Mouse (Mus musculus) ES-CJ7 (cell line): ENCODE results near the gene Ube2e3.

Experiments used
- DNase-seq: peaks from one replicate; pipeline ENCODE4 v3.0.0; 2011; ENCODE audit warnings: low read depth, low spot score

Ube2e3 gene

GRCm38 (mm10) chr2:78867726-78868510 lies at the start of gene Ube2e3:
Gene Ube2e3, plus strand, starts transcription at chr2:78868124.
- peak; percentile 26 for DNase-seq

GRCm38 (mm10) chr2:78829887-78830286 lies 38.0 kb upstream of the Ube2e3 start:
- no peak for DNase-seq

- no peak for DNase-seq
Observed at GRCm38 (mm10) chr2:78841494-78842224, 26.3 kb upstream of the Ube2e3 start.

GRCm38 (mm10) chr2:78844365-78844764 lies 23.6 kb upstream of the Ube2e3 start:
- no peak for DNase-seq

- no peak for DNase-seq
Observed at GRCm38 (mm10) chr2:78845274-78845673, 22.6 kb upstream of the Ube2e3 start.

GRCm38 (mm10) chr2:78845717-78846116 lies 22.2 kb upstream of the Ube2e3 start:
- DNase-seq: no peak

GRCm38 (mm10) chr2:78854315-78854714 lies 13.6 kb upstream of the Ube2e3 start:
- no peak for DNase-seq

- DNase-seq: no peak
Observed at GRCm38 (mm10) chr2:78858628-78859027, 9.3 kb upstream of the Ube2e3 start.

- no peak for DNase-seq
Observed at GRCm38 (mm10) chr2:78859266-78860087, 8.4 kb upstream of the Ube2e3 start.

GRCm38 (mm10) chr2:78860088-78860372 lies 7.9 kb upstream of the Ube2e3 start:
- no peak for DNase-seq

- no peak for DNase-seq
Observed at GRCm38 (mm10) chr2:78864116-78864515, 3.8 kb upstream of the Ube2e3 start.

- no peak for DNase-seq
Observed at GRCm38 (mm10) chr2:78864866-78865265, 3.1 kb upstream of the Ube2e3 start.

GRCm38 (mm10) chr2:78868511-78868854 lies 559 bp downstream of the Ube2e3 start:
- peak; percentile 87 for DNase-seq

GRCm38 (mm10) chr2:78868951-78869720 lies 1.2 kb downstream of the Ube2e3 start:
- peak; percentile 58 for DNase-seq

- DNase-seq: no peak
Observed at GRCm38 (mm10) chr2:78869721-78870442, 2.0 kb downstream of the Ube2e3 start.

GRCm38 (mm10) chr2:78870443-78871025 lies 2.6 kb downstream of the Ube2e3 start:
- no peak for DNase-seq

GRCm38 (mm10) chr2:78871971-78872860 lies 4.3 kb downstream of the Ube2e3 start:
- DNase-seq: peak; percentile 21

GRCm38 (mm10) chr2:78873946-78874345 lies 6.0 kb downstream of the Ube2e3 start:
- no peak for DNase-seq

GRCm38 (mm10) chr2:78876002-78876401 lies 8.1 kb downstream of the Ube2e3 start:
- no peak for DNase-seq

GRCm38 (mm10) chr2:78882068-78882467 lies 14.1 kb downstream of the Ube2e3 start:
- no peak for DNase-seq
